Mouse (Mus musculus) gastrocnemius, adult 8-10 months (tissue): ENCODE measurements at regions not wholly inside any gene's neighbourhood (a gene's known extent, or its start where the extent isn't known, plus 50 kb on each side); places are given as distances from the start of the nearest gene placed in this dataset. TPM values are rescaled to one million over a fixed set of nuclear protein-coding genes. Genes with fewer than 3 reads are reported as not detected.

Experiments
- DNase-seq, 2 experiments: peaks; one replicate each; pipeline ENCODE4 v3.0.0; 2022; ENCODE audit warnings: low spot score in 2 of 2
- microRNA-seq: library from miRNA; unstranded; fragments of <30 nt; microRNA quantifications from one replicate; pipeline ENCODE4 v1.2.0, GENCODE M21; 2022

DNA sequence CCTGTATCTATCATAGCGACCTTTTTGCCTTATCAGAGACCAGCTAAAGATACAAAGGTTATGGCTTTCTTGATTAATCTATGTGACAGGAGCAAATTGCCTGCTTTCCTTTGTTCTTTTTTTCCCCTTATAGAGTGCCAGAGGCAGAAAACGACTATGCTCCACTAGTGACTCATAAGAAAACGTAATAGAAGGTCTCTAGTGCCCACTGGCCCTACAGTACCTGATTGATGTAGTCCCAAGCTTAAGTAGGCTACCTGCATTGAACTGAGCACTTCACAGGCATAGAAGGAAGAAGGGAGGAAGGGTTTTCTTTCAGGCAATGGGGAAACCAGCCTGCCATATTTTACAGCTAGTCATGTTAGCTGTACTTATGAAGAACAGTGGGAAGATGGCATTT is 116.0 kb upstream of the Tusc1 start:
- no peak for DNase-seq

DNA sequence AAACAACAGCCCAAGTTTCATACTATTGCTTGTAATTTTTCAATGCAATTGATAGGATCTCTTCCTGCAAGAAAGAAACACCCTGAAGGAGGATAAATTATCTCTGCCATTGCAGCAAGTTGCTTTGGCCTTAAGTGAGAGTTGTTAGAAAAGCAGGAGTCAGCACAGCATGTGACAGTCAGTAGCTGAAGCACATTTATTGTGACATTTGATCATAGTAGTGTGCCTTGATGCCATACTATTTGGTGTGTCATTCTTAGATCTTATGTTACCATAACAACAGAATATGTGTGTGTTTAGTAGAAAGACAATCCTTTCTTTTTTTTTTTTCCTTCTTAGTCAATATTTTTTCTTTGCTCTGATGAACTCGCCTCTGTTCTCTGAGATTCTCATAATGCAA is 115.5 kb upstream of the Tusc1 start:
- no peak for DNase-seq

DNA sequence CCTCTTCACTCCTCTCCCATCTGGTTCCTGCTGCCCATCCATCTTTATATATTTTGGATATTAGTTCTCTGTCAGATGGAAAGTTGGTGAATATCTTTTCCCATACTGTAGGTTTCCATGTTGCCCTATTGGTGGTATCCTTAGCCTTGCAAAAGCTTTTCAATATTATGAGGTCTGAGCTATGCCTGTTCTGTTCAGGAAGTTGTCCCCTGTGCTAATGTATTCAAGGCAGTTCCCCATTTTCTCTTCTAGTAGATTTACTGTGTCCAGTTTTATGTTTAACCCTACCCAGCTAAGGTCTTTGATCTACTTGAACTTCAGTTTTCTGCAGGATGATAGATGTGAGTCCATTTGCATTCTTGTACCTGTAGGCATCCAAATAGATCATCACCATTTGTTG is 109.4 kb upstream of the Tusc1 start:
- no peak for DNase-seq

DNA sequence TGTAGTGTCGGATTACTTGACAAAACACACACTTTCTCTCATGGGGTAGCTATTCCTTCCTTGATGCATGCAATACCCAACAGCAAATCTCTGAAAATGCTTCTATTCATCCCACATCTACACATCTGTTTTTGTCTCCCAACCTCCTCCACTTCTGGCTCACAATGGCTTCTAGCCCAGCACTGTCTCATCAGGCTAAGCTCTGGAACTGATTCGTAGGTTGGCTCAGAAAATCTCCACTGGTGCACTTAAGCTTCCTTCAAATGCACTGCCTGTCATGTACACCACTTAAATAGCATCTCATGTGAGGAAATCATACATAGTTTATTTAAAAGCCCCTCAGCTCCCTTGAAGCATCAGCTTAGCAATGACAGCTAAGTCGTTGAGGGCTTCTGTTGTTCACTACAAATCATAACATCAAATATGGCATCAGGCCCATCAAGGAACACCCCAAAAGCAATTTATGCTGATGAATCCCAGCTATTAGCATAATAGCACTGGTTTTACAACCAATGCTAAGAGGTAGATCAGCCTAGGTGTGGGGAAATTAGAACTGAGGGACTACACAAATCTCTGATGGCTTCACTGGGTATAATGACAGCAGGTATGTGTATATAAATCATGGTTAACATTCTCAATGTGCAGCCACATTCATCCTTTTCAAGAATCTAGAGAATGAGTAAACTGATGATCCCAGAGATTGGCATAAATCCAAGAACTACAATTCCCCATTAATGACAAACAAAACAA is 103.5 kb upstream of the Tusc1 start:
- DNase-seq, result peak in 1 of 2 experiments; percentile 3

DNA sequence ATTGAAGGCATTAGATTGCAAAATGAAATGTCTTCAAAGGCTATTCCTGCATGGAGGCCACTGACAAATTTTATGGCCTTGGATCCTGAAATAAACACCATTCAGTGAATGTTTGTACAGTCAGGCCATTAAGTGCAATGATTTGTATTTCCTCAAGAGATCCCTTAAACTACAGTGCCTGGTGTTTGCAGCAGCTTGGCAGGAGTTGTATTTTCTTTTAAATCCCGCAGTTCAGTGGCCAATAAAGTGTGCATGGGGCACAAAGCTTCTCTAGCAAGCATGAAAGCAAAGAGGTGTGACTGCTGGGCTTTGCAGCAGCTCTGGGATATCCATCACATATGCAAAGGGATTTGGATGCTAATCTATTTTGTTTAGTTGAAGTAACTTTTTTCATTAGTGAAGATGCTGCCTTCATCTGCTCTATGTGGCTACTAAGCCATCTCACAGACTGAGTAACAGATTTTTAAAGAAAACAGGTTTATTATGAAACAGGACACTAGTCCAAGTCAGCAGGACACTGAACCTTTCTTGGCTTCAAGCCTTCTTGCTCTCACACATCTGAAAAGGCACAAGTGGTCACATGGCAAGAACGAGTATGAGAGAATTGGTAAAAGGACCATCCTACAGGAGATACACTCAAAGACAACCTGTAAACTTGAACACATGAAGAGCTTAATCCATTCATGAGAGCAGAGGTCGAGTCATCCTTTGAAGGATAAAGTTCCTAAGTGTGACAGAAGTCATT is 102.2 kb upstream of the Tusc1 start:
- DNase-seq, result no peak

DNA sequence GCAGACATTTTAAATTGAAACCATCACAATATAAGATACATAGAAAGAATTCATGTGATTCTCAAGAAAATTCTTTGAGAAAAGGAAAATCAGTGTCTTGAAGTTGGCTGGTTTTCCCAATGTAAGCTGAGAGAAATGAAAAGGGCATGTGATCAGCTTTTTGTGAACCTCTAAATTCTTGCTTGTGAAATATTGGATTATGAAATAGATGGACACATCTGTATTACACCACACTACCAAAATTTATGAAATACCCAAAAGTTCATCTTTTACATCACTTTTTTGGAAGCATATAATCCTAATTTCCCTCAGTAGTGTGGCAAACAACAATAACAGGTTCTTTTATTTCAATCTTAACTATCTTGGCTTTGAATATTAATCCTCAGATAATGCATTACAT is 77.4 kb upstream of the Tusc1 start:
- no peak for DNase-seq

DNA sequence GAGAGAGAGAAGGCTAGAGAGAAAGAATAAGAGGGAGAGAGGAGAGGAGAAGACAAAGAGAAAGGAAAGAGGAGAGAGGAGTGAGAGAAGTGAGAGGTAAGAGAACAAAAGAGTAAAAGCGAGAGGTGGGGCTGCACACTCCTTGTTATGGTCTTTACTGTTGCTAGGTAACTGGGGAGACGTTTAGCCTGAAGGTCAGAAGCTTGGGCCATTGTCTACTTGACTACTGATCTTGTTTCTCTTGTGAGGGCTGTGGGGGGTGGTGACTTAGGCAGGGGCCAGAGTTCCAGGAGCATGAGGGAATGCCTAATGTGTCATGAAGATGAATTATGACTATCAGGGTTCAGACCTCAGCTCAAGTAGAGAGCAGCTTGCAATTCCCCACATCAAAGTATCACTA is 71.6 kb upstream of the Tusc1 start:
- no peak for DNase-seq

DNA sequence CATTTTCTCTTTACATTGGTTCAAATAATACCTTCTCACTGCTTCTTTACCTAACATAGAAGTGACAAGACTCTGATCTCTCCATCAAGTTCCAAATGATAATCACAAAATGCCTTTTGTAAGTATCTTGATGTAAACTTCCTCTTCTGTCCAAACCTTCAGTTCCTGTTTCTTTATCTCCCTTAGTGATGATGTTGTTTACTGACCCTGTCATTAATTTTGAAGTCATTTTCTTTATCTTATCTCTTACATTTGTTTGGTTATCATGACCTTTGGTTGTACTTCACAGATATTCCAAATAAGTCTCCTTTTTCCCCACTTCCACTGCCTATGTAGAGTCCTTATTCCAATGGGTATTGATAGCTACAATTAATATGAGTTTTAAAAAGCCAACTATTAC is 65.3 kb upstream of the Tusc1 start:
- no peak for DNase-seq

Small RNAs in the stretch of these regions (microRNA-seq; reads per million reads assigned to microRNA genes)
- gene Gm22619, result not detected
